Mouse (Mus musculus) left cerebral cortex, postnatal 14 days (tissue): ENCODE results near the gene Sprr2a2. TPM values are rescaled to one million over a fixed set of nuclear protein-coding genes. Genes with fewer than 3 reads are reported as not detected.
"Not testable (repeated sequence)": the region's sequence is repeated elsewhere in the genome, so short reads cannot be mapped to it uniquely, and the experiment has no call there.

ENCODE experiments used
- DNase-seq, 2 experiments: peaks; one replicate each; pipeline ENCODE4 v3.0.0; 2021 to 2022; ENCODE audit warnings: low spot score in 2 of 2, mixed read lengths in 1 of 2
- intact Hi-C: fragments of 180-260 bp; cut with DNase I; formaldehyde crosslinking; loops from one replicate; pipeline ENCODE4 v1.15.1; 2025
- total RNA-seq, 2 experiments: library from RNA; stranded (reverse); gene quantifications; 2 replicates each; pipeline ENCODE4 v1.2.3; 2021

Sprr2a2 gene
- total RNA-seq, 2 experiments from 2014 or later = not detected

GRCm38 (mm10) chr3:92271414-92271985 lies 55.8 kb downstream of the Sprr2a2 start:
- intact Hi-C loops, DNase-seq: not testable (repeated sequence)

- intact Hi-C loops, DNase-seq: not testable (repeated sequence)
Observed at GRCm38 (mm10) chr3:92273504-92273903, 57.8 kb downstream of the Sprr2a2 start.

- DNase-seq, intact Hi-C loops: not testable (repeated sequence)
Observed at GRCm38 (mm10) chr3:92274018-92274417, 58.3 kb downstream of the Sprr2a2 start.

GRCm38 (mm10) chr3:92279663-92280062 lies 63.9 kb downstream of the Sprr2a2 start:
- DNase-seq, intact Hi-C loops: not testable (repeated sequence)

GRCm38 (mm10) chr3:92280963-92281606 lies 65.4 kb downstream of the Sprr2a2 start:
- intact Hi-C loops, DNase-seq: not testable (repeated sequence)

GRCm38 (mm10) chr3:92285101-92285500 lies 69.4 kb downstream of the Sprr2a2 start, which contains the start of gene Sprr2a3:
TSS of gene Sprr2a3 (plus strand) at chr3:92285417.
- intact Hi-C loops, DNase-seq: not testable (repeated sequence)

GRCm38 (mm10) chr3:92288489-92288888 lies 72.8 kb downstream of the Sprr2a2 start:
- DNase-seq, intact Hi-C loops: not testable (repeated sequence)

Other genes starting within 250 kb of the Sprr2a2 start
- gene Pglyrp3, start 201.3 kb upstream of the Sprr2a2 start, total RNA-seq = not detected
- gene Lor, start 132.8 kb upstream of the Sprr2a2 start, total RNA-seq = 1 to 10 TPM; 3.1 to 3.7 TPM
- gene Prr9, start 92.0 kb upstream of the Sprr2a2 start, total RNA-seq = not detected
- gene Lelp1, start 73.2 kb upstream of the Sprr2a2 start, total RNA-seq = not detected
- not detected for gene Sprr2a1, start 121 bp upstream of the Sprr2a2 start, total RNA-seq
- not detected for gene Sprr2a3, start 69.5 kb downstream of the Sprr2a2 start, total RNA-seq
- not detected for gene Sprr2b, start 100.7 kb downstream of the Sprr2a2 start, total RNA-seq
- gene Sprr2d, start 123.2 kb downstream of the Sprr2a2 start, total RNA-seq = not detected
- not detected for gene Sprr2e, start 136.2 kb downstream of the Sprr2a2 start, total RNA-seq
- gene Sprr2f, start 149.3 kb downstream of the Sprr2a2 start, total RNA-seq = not detected
- not detected for gene Sprr2h, start 169.8 kb downstream of the Sprr2a2 start, total RNA-seq
- gene Sprr2i, start 192.1 kb downstream of the Sprr2a2 start, total RNA-seq = not detected
- not detected for gene Sprr2j-ps, start 202.2 kb downstream of the Sprr2a2 start, total RNA-seq
- gene Gm9774, start 213.5 kb downstream of the Sprr2a2 start, total RNA-seq = 1 to 10 TPM; 1.4 to 3.5 TPM
- not detected for gene Sprr2k, start 216.7 kb downstream of the Sprr2a2 start, total RNA-seq
- not detected for gene Sprr1b, start 222.9 kb downstream of the Sprr2a2 start, total RNA-seq
- not detected for gene Sprr3, start 242.8 kb downstream of the Sprr2a2 start, total RNA-seq